Mouse (Mus musculus): ENCODE measurements around the gene Btf3.

Gene Btf3

GRCm38 (mm10) chr13:98277501-98277900 lies 39.3 kb downstream of the Btf3 start:
- no peak for DNase-seq (ENCODE audit: low read depth, low spot score)

- DNase-seq (ENCODE audit: low read depth, low spot score), result no peak
These were observed 40.6 kb downstream of the Btf3 start for GRCm38 (mm10) chr13:98276253-98276652.

- no peak for DNase-seq (ENCODE audit: low read depth, low spot score)
These were observed 41.2 kb downstream of the Btf3 start for GRCm38 (mm10) chr13:98275646-98276045.

GRCm38 (mm10) chr13:98274023-98274422 lies 42.8 kb downstream of the Btf3 start:
- DNase-seq (ENCODE audit: low read depth, low spot score), result no peak

- no peak for DNase-seq (ENCODE audit: low read depth, low spot score)
These were observed 52.7 kb downstream of the Btf3 start for GRCm38 (mm10) chr13:98264111-98264510.

GRCm38 (mm10) chr13:98263458-98263987 lies 53.3 kb downstream of the Btf3 start:
- DNase-seq (ENCODE audit: low read depth, low spot score), result no peak

- peak; percentile 100 for DNase-seq (ENCODE audit: low read depth, low spot score)
These were observed 54.0 kb downstream of the Btf3 start, which contains the start of the genes Utp15 and Ankra2 for GRCm38 (mm10) chr13:98262636-98263457. Gene Utp15, minus strand, starts transcription at chr13:98263041. Gene Ankra2, plus strand, starts transcription at chr13:98263074.
